Mouse (Mus musculus) mouse embryonic stem cell (cell line): ENCODE data around the gene Ccdc91.

Experiments
- in situ Hi-C, 2 experiments: fragments of 300-500 bp; cut with MboI; formaldehyde crosslinking; loops; 1 replicate in 1 of 2; 3 replicates in 1 of 2; pipeline ENCODE4 v1.14.3; 2019 to 2020; ENCODE audit warnings: low sequenced_read_pairs in 2 of 2, low pct_unique_long_range_greater_than_20kb in 1 of 2, mixed read lengths in 1 of 2; ENCODE audit not compliant: unreplicated experiment in 1 of 2

The Ccdc91 gene

GRCm38 (mm10) chr6:147475727-147476613 is at the start of gene Ccdc91:
Ccdc91 (plus strand) TSS chr6:147475828.
- in situ Hi-C loops, result no loop called here

- in situ Hi-C loops, result no loop called here
Observed at GRCm38 (mm10) chr6:147426927-147427487, 48.6 kb upstream of the Ccdc91 start.

DNA sequence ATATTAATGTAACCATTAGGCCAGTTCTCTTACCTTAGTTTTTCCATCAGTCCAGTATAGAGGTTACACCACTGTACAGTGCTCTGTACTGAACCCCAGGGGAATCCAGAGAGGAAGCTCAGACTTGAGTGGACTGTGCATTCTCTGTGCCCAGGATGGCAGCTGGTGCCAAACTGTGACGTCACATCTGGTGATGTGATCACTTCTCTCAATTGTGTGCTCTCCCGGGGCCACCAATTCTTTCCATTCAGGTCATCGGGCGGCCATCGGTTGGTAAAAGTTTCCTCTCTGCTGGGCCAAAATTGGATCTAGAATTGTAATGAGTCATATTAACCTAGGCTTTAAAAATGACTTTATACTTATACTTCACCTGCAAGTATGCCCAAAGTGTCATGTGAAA is 19.9 kb upstream of the Ccdc91 start:
- in situ Hi-C loops, result no loop called here

GRCm38 (mm10) chr6:147458637-147459301 is 16.9 kb upstream of the Ccdc91 start:
- in situ Hi-C loops, result no loop called here

GRCm38 (mm10) chr6:147470016-147470415 is 5.6 kb upstream of the Ccdc91 start:
- in situ Hi-C loops, result no loop called here

- in situ Hi-C loops, result no loop called here
Observed at GRCm38 (mm10) chr6:147481141-147481540, 5.5 kb downstream of the Ccdc91 start.

- in situ Hi-C loops, result no loop called here
Observed at GRCm38 (mm10) chr6:147490120-147490519, 14.5 kb downstream of the Ccdc91 start.

DNA sequence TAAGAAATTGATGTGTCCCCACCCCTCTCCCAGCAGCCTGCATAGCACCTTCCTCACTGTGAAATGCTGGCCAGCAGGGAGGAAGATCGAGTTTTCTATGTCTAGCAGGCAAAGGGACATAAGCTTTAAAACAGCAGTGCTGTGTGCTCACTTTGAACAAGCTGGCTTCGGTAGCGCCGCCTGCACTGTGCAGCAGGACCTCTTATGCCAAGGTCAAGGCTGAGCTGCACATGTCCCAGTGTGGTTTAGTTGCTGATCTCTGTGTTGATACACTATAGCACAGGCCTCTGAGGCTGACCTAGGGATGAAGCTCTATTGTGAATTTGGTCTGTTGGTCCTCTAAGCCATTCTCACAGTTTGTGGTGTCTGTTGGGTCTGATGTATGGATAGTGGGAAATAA is 16.9 kb downstream of the Ccdc91 start:
- in situ Hi-C loops, result no loop called here

GRCm38 (mm10) chr6:147501439-147501838 is 25.8 kb downstream of the Ccdc91 start:
- in situ Hi-C loops, result no loop called here

DNA sequence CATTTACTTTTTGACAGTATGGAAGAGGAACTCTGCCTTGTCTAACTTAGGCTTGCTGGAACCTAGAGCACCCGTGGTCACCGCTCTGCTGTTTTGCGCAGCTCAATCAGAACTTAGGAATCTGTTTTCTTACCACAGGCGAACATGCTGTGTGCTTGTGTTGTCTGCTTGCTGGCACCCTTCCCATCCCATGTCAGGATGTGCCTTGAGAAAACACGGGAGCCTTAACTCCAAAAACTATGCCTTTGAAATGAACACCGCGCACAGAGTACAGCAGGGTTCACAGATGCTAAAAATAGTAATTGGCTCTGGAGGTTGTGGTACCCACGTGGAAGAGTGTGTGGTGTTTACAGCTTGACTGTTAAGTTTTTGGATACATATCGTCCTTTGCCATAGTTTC is 30.4 kb downstream of the Ccdc91 start:
- in situ Hi-C loops, result no loop called here

- in situ Hi-C loops, result no loop called here
Observed at GRCm38 (mm10) chr6:147506496-147506895, 30.9 kb downstream of the Ccdc91 start.

DNA sequence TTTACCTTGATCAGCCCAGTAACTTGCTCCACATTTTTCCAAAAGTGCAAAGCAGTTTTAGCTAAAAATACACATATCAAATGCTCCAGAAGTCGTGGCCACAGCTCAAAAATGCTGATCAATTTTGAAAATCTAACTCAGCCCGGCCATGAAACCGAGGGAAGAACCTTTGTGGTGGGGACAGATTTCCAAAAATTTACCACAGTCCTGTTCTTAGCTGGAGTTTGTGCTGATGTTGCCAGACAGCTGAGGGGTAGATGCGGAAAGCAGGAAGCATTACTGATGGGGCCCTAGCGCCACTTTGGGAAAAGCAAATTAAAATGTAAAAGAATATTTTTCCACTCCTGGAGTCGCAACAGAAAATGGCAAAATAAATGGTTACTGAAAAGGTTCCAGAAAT is 31.6 kb downstream of the Ccdc91 start:
- in situ Hi-C loops, result no loop called here

DNA sequence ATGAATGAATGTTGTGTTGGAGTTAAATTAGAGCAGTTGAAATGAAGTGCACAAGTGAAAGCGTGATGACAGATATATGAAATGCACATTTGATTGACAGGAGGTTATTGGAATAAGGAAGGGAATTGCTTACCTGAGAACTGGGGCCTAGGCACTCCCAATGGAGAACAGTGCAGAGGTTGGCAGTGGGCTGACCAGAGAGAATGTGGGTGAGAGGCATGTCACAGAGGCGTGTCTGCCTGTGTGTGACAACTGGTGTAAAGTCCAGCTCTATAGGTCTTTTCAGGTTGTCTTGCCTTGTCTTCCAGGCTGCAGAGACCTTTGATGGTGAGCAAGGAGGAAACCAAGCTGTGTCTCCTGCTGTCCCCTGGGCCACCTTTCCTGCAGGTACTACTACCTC is 34.9 kb downstream of the Ccdc91 start:
- in situ Hi-C loops, result no loop called here

GRCm38 (mm10) chr6:147517909-147518308 is 42.3 kb downstream of the Ccdc91 start:
- in situ Hi-C loops, result no loop called here

GRCm38 (mm10) chr6:147525236-147525635 is 49.6 kb downstream of the Ccdc91 start:
- in situ Hi-C loops, result no loop called here

DNA sequence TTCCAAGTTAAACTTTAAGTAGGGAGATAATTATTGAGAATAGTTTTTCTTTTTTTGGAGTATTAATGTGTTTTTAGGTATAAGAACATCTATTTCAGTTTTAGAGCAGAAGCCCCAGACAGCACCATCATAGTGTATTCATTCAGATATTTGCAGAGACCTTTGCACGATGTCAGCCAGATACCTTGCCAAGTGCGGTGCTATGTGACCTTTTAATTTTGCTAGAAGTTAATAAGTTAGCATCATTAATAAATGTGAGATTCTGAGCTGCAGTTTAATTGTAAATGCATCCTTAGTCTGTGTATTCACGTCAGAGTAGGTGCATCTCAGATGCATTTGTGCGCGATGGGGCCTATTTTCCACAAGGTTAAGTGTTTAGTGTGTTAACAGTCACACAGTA is 59.3 kb downstream of the Ccdc91 start:
- in situ Hi-C loops, result no loop called here

DNA sequence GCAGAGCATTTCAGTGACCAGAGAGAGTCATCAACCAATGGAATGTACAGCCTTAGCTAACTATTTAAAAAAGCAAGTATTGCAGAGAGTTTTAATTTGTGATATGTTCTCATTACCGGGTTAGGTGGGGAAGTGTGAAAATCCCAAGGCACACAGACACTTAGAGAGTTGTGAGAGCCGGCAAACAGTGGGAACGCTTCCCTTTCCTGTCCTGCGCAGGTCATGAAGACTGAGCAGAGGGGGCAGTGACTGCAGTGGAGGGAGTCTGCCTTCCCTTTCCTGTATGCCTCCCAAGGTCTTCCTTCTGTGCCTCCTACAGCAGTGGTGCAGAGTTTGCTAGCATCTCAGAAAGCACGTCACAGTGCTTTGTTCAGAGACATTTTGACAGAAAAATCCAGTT is 62.6 kb downstream of the Ccdc91 start:
- in situ Hi-C loops, result no loop called here

- in situ Hi-C loops, result no loop called here
Observed at GRCm38 (mm10) chr6:147539056-147539600, 63.5 kb downstream of the Ccdc91 start.

- in situ Hi-C loops, result no loop called here
Observed at GRCm38 (mm10) chr6:147540942-147541341, 65.3 kb downstream of the Ccdc91 start.
